Mouse (Mus musculus) gastrocnemius, adult 18-20 months (tissue): ENCODE measurements around the gene Tlr6. TPM values are rescaled to one million over a fixed set of nuclear protein-coding genes. Genes with fewer than 3 reads are reported as not detected.
A peak's percentile ranks its signal among the peaks of the same experiment; 100 is the strongest.

ENCODE experiments used
- DNase-seq: peaks from one replicate; pipeline ENCODE4 v3.0.0; 2021; ENCODE audit warnings: low spot score
- long read RNA-seq, 2 experiments: library from polyadenylated mRNA; stranded (forward); transcript quantifications; one replicate each; pipeline ENCODE4 v2.0.0; 2021
- total RNA-seq, 2 experiments: library from RNA; stranded (reverse); gene quantifications; 2 replicates each; pipeline ENCODE4 v1.2.3; 2021

The Tlr6 gene
- under 1 TPM; 0.50 to 0.66 TPM for total RNA-seq
- long read RNA-seq, experiment 1, result 0 reads
- long read RNA-seq, experiment 2, result 0 reads

- DNase-seq, result peak; percentile 60
Observed at GRCm38 (mm10) chr5:64959843-64960230, at the start of gene Tlr6. Tlr6 (minus strand) TSS chr5:64960097.

GRCm38 (mm10) chr5:65006011-65006491 lies 46.2 kb upstream of the Tlr6 start:
- no peak for DNase-seq

DNA sequence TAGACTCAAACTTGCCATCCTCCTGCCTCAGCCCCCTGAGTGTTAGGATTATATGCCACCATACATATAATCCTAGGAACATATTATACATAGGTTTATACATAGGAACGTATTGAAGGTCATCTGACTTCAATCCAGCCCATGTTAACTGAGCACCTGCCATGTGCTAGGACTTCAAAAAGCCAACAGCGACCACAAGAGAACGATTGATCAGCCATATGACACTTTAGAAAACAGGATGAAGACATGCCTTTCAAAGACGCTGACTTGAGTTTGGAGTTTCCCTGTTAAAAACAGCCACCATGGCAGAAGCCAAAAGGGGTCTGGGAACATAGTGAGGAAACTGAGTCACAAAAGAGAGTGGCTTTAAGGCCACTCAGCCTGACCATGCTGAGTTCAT lies 45.4 kb upstream of the Tlr6 start:
- no peak for DNase-seq

GRCm38 (mm10) chr5:65003946-65004535 lies 44.1 kb upstream of the Tlr6 start:
- no peak for DNase-seq

- DNase-seq, result peak; percentile 12
Observed at GRCm38 (mm10) chr5:65002940-65003824, 43.3 kb upstream of the Tlr6 start.

DNA sequence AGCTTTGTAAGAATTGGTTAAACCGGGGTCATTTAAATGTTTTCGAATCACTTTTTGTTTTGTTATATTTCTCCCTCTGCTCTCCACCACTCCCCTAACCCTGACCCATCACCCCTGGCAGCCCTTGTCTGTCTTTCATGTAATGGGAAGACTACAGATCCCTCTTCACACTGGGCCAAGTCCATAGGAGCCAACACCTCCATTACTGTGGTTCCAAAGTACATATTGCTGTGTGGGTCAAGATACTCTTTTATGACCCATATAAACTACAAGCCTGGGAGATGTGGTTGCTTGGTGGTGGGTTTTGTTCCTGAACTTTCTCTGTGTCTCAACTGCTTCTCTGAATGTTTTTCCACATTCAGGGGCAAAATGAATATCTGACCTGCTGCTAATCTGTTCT lies 35.5 kb upstream of the Tlr6 start:
- no peak for DNase-seq

DNA sequence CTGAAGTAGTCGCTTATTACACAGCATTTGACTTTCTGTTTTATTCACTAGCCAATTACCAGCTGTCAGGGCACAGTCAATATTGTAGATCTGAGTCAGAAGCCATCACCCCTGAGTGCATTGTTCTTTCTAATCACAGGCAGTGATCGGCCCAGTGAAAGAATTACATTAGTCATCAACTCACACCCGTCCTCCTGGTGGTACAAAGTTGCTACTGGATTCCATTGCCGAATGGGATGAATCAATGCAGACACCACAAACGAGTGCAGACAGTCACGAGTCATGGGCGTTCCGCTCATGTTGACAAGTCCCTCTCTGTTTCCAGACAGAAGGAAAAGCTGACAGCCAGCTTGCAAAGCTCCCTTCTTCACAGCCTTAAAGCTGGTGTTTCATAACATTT lies 32.6 kb upstream of the Tlr6 start:
- DNase-seq, result peak; percentile 9

- DNase-seq, result no peak
Observed at GRCm38 (mm10) chr5:64989940-64990339, 30.0 kb upstream of the Tlr6 start.

DNA sequence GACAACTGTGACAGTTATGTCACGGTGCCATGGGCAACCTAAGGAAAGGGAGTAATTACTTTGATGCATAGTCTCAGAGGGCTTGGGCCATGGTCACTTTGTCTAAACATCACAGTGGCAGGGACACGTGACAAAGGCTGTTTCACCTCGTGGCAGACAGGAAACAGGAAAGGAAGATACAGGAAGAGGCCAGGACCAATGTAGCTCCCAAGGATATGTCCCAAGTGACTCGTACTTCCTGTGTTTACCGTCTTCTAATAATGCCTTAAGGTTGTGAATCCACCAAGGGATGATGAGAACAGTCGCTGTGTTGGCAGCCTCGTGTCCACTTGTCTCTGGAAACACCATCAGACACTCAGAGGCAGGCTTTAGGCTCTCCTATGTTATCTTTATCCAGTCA lies 26.1 kb upstream of the Tlr6 start:
- DNase-seq, result no peak

DNA sequence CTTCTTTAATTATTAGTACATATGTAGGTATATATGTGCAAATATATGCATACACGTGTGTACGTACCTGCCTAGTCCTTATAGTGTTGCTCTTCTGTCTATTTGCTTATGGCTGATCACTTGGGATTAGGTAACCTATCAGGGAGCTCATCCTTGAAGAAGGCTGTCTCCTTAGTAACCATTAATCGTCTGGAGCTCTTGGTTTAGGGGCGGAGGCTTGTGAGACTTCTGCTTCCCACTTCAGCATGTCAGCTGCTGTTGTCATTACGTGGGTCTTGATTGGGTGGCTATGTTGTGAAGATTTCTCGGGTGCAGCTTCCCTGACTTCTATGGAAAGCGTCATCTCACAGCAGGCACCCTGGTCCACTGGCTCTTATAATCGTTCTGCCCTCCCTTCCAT lies 17.2 kb upstream of the Tlr6 start:
- no peak for DNase-seq

DNA sequence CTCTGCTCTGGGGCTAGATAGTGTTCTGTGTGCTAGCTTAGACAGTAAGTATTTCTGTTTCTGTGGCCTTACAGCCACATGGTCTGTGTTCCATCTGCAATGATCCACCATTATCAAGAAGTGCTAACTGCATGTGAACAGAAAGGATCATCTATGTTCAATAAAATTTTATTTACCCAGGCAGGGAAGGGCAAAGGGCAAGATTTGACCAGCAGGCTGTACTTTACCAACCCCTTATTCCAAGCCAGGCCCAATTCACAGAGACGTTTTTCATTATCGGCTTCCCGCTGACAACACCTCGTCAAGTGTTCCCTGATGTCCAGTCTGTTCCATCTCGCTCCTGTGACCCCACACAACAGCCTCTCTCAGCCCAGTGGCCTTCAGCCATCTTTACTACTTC lies 15.2 kb upstream of the Tlr6 start:
- DNase-seq, result no peak

- DNase-seq, result peak; percentile 71
Observed at GRCm38 (mm10) chr5:64969861-64970771, 10.2 kb upstream of the Tlr6 start, which contains the start of gene Fam114a1. Fam114a1 (plus strand) TSS chr5:64970071.

- no peak for DNase-seq
Observed at GRCm38 (mm10) chr5:64968961-64969860, 9.3 kb upstream of the Tlr6 start.

GRCm38 (mm10) chr5:64963735-64964134 lies 3.8 kb upstream of the Tlr6 start:
- no peak for DNase-seq

DNA sequence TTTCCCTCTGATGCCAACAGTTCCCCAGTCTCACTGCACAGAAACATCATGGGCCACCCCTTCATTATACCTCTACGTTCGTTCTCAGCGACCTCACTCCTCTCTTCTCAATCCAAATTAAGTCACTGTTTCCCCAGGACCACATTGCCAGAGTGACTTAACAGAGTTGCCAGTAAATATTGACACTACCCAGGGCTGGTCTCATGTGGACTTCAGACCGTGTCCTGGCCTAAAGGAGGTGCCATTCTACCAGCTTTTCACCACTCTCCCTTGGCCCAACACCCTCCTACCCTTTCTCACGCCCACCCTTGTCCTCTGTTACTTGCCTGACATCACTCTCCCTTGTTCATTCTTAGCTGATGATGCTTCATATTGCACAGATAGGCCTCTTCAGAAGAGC lies 3.4 kb upstream of the Tlr6 start:
- DNase-seq, result no peak

GRCm38 (mm10) chr5:64960857-64961391 lies 1.0 kb upstream of the Tlr6 start:
- no peak for DNase-seq

- no peak for DNase-seq
Observed at GRCm38 (mm10) chr5:64958991-64959842, 680 bp downstream of the Tlr6 start.

GRCm38 (mm10) chr5:64954931-64955330 lies 5.0 kb downstream of the Tlr6 start:
- DNase-seq, result no peak

GRCm38 (mm10) chr5:64951486-64951885 lies 8.4 kb downstream of the Tlr6 start:
- DNase-seq, result no peak
